ENCODE assay signal across 9 mouse cellular contexts in genomic region chr2:30885453-30886163, GRCm38 (mm10). TPM values are rescaled to one million over a fixed set of nuclear protein-coding genes. Genes with fewer than 3 reads are reported as not detected.
A peak's percentile ranks its signal among the peaks of the same experiment; 100 is the strongest.
DNase-seq lines count a peak whose midpoint lies in the region; ATAC-seq and TF ChIP-seq lines count a peak whose summit lies in the region.
"Had no signal": no experiment of that assay in that cellular context is flagged by ENCODE, and none has a peak within 500 bp of the region (broad histone marks: within the 10 kb centered on the region; RNA-seq: fewer than 3 reads in every experiment).

No protein-coding gene starts in this region.

- WGBS in lung, embryonic 14.5 days: 12% methylated on average over 9 of the region's 9 CpGs
- WGBS in lung, postnatal 0 days: 11% methylated on average over 9 of the region's 9 CpGs

- ATAC-seq in lung, embryonic 14.5 days (ENCODE audit: insufficient read depth): peak; percentile 66
- ATAC-seq in lung, postnatal 0 days: no peak

- DNase-seq in lung, embryonic 14.5 days: peak; percentile 72
- DNase-seq in lung, postnatal 0 days (ENCODE audit: low spot score): no peak
- peak; percentile 79 to 84 for DNase-seq in cerebellum, postnatal 14 days
- DNase-seq in gastrocnemius, adult 18-20 months (ENCODE audit: low spot score): peak; percentile 59
- DNase-seq in left cerebral cortex, postnatal 10 days (ENCODE audit: extremely low spot score in 1 of 2, low spot score in 2 of 2): peak; percentile 47 to 83
- peak; percentile 45 for DNase-seq in skeletal muscle tissue, adult 2 months (ENCODE audit: low read depth, low spot score)
- no peak for DNase-seq in natural killer cell, adult 2 months (ENCODE audit: low spot score in 2 of 2)
- no peak for DNase-seq in retina, embryonic 14.5 days (ENCODE audit: low spot score)

- peak overlapping the region; percentile 70 for H3K27ac ChIP-seq in lung, embryonic 14.5 days (ENCODE audit: low read depth)
- no peak overlapping the region for H3K27ac ChIP-seq in lung, postnatal 0 days (ENCODE audit: low read length)

- H3K9ac ChIP-seq in lung, embryonic 14.5 days: no peak overlapping the region
- H3K9ac ChIP-seq in lung, postnatal 0 days (replicated peaks; ENCODE audit: low read depth): no peak overlapping the region

- no peak overlapping the region for H3K4me2 ChIP-seq in lung, embryonic 14.5 days
- H3K4me2 ChIP-seq in lung, postnatal 0 days (replicated peaks; ENCODE audit: low read depth, low read length): no peak overlapping the region

- no peaks in the 10 kb centered on the region for H3K4me1 ChIP-seq in lung, embryonic 14.5 days (ENCODE audit: insufficient read depth)
- 0 out of 2 replicates have a peak, but pooled peaks cover 5% of the 10 kb centered on the region for H3K4me1 ChIP-seq in lung, postnatal 0 days (ENCODE audit: insufficient read depth, low read depth, low read length)

- TF ChIP-seq CTCF in lung, embryonic 14.5 days (IDR thresholded peaks at IDR 0.05; ENCODE audit: low read depth): no peak
- TF ChIP-seq CTCF in lung, postnatal 0 days (IDR thresholded peaks at IDR 0.05): no peak; the same call in 1 of the 2 replicates

- no peaks in the 10 kb centered on the region for H3K9me3 ChIP-seq in lung, embryonic 14.5 days (ENCODE audit: low read depth, low read length)
- no peaks in the 10 kb centered on the region for H3K9me3 ChIP-seq in lung, postnatal 0 days (ENCODE audit: low read length)

- peaks cover 13% of the 10 kb centered on the region; the same call in 1 of the 2 replicates for H3K36me3 ChIP-seq in lung, embryonic 14.5 days (ENCODE audit: insufficient read depth)
- no peaks in the 10 kb centered on the region for H3K36me3 ChIP-seq in lung, postnatal 0 days (ENCODE audit: insufficient read depth, low read length)

- no peak overlapping the region for H3K4me3 ChIP-seq in lung, embryonic 14.5 days (ENCODE audit: low read depth, low read length)
- H3K4me3 ChIP-seq in lung, postnatal 0 days (ENCODE audit: low read depth, low read length): no peak overlapping the region

- TF ChIP-seq EP300 in lung, postnatal 0 days (IDR thresholded peaks at IDR 0.05): no peak

- intact Hi-C loops in left cerebral cortex, postnatal 10 days (cut with DNase I): no loop called here

- H3K27me3 ChIP-seq in lung, embryonic 14.5 days (ENCODE audit: insufficient read depth, low read length): no peaks in the 10 kb centered on the region
- no peaks in the 10 kb centered on the region for H3K27me3 ChIP-seq in lung, postnatal 0 days (replicated peaks; ENCODE audit: insufficient read depth, low read length)

RNA-seq across cellular contexts. Expression of gene Ptges, which starts 44.1 kb away (rescaled TPM):
- polyA plus RNA-seq in lung, embryonic 14.5 days (2014; fragmentation: Nextera tagmentation; extraction: Ambion mirVana): 17.7 and 18.4 TPM in 2 replicates
- polyA plus RNA-seq in lung, postnatal 0 days (2015; fragmentation: Nextera tagmentation; extraction: Ambion mirVana): 20.0 and 29.8 TPM in 2 replicates
- total RNA-seq in gastrocnemius, adult 18-20 months (2021): 1 to 10 TPM; 2.9 to 4.0 TPM
- 1 to 10 TPM; 4.2 to 6.2 TPM for total RNA-seq in left cerebral cortex, postnatal 10 days (2021)

RNA-seq across cellular contexts. Expression of gene Prrx2, which starts 50.8 kb away (rescaled TPM):
- 15.7 and 15.9 TPM in 2 replicates for polyA plus RNA-seq in lung, embryonic 14.5 days (2014; fragmentation: Nextera tagmentation; extraction: Ambion mirVana)
- polyA plus RNA-seq in lung, postnatal 0 days (2015; fragmentation: Nextera tagmentation; extraction: Ambion mirVana): 2.9 and 4.3 TPM in 2 replicates
- total RNA-seq in gastrocnemius, adult 18-20 months (2021): 1 to 10 TPM; 1.9 TPM
- 1 to 10 TPM; 1.8 to 2.7 TPM for total RNA-seq in left cerebral cortex, postnatal 10 days (2021)
- total RNA-seq: liver, adult 2 months had no signal
- polyA plus RNA-seq: liver, adult 2 months had no signal

RNA-seq across cellular contexts. Expression of gene Asb6, which starts 55.5 kb away (rescaled TPM):
- 32.1 and 34.5 TPM in 2 replicates for polyA plus RNA-seq in lung, embryonic 14.5 days (2014; fragmentation: Nextera tagmentation; extraction: Ambion mirVana)
- polyA plus RNA-seq in lung, postnatal 0 days (2015; fragmentation: Nextera tagmentation; extraction: Ambion mirVana): 24.9 and 26.1 TPM in 2 replicates
- 1 to 10 TPM; 7.2 to 9.7 TPM for total RNA-seq in gastrocnemius, adult 18-20 months (2021)
- total RNA-seq in left cerebral cortex, postnatal 10 days (2021): 10 to 100 TPM; 32.1 to 32.9 TPM

Comparison
In these comparisons a context has a peak if more than half of its experiments do, and no peak if none do; other contexts are left out.
1. DNase-seq: peak in lung, embryonic 14.5 days (single experiment), cerebellum, postnatal 14 days (2 of 2), gastrocnemius, adult 18-20 months (single experiment), left cerebral cortex, postnatal 10 days (2 of 2) and skeletal muscle tissue, adult 2 months (single experiment); none in lung, postnatal 0 days (single experiment), natural killer cell, adult 2 months (0 of 2) and retina, embryonic 14.5 days (single experiment).